Mouse (Mus musculus) heart, postnatal 0 days (tissue): ENCODE results near the gene Phyhd1. TPM values are rescaled to one million over a fixed set of nuclear protein-coding genes. Genes with fewer than 3 reads are reported as not detected.

Experiments used
- ATAC-seq: fragments of 200-750 bp; cut with Nextera tagmentation; 2 replicates; pipeline ENCODE4 v1.8.0; 2017; ENCODE audit warnings: low read depth, moderate number of reproducible peaks, moderate library complexity; ENCODE audit not compliant: insufficient read depth
- DNase-seq: peaks from one replicate; pipeline ENCODE4 v3.0.0-alpha.2; 2016; ENCODE audit warnings: low spot score
- H3K27ac ChIP-seq: fragments of 300-500 bp; sonication (generic); 2 replicates; pipeline ENCODE4 v1.5.1; 2014; ENCODE audit warnings: low read depth, mild to moderate bottlenecking
- H3K27me3 ChIP-seq: fragments of 300-500 bp; sonication (generic); 2 replicates; pipeline ENCODE4 v1.6.1; 2014; ENCODE audit warnings: low read length, mixed read lengths; ENCODE audit not compliant: control insufficient read depth, insufficient read depth
- H3K36me3 ChIP-seq: fragments of 300-500 bp; sonication (generic); replicated peaks from 2 replicates; pipeline ENCODE4 v1.6.1; 2014; ENCODE audit warnings: low read length, mixed read lengths; ENCODE audit not compliant: control insufficient read depth, insufficient read depth
- H3K4me1 ChIP-seq: fragments of 300-500 bp; sonication (generic); 2 replicates; pipeline ENCODE4 v1.6.1; 2014; ENCODE audit warnings: antibody characterized with exemption; ENCODE audit not compliant: control insufficient read depth, insufficient read depth
- H3K4me2 ChIP-seq: fragments of 300-500 bp; sonication (generic); 2 replicates; pipeline ENCODE4 v1.6.1; 2014; ENCODE audit warnings: low read depth, mild to moderate bottlenecking, low read length, moderate library complexity
- H3K4me3 ChIP-seq: fragments of 300-500 bp; sonication (generic); 2 replicates; pipeline ENCODE4 v1.5.1; 2014; ENCODE audit warnings: low read depth, low read length
- H3K9ac ChIP-seq: fragments of 300-500 bp; sonication (generic); replicated peaks from 2 replicates; pipeline ENCODE4 v1.6.1; 2014; ENCODE audit warnings: low read depth, low read length, mixed read lengths
- H3K9me3 ChIP-seq: fragments of 300-500 bp; sonication (generic); replicated peaks from 2 replicates; pipeline ENCODE4 v1.6.1; 2016; ENCODE audit warnings: low read length; ENCODE audit not compliant: control insufficient read depth
- CTCF ChIP-seq: IDR thresholded peaks from 2 replicates; pipeline ENCODE4 v1.5.1; 2016; ENCODE audit warnings: antibody characterized with exemption, control low read depth, low read depth
- EP300 ChIP-seq: IDR thresholded peaks from 2 replicates; pipeline ENCODE4 v1.6.1; 2016; ENCODE audit warnings: antibody characterized with exemption, low read depth
- WGBS: fragments of 180-500 bp; shearing (Covaris S2); extraction: QIAGEN DNeasy Blood & Tissue Kit; methylation state at CpG from one replicate; pipeline ENCODE4 v1.1.7; 2014; 5-methylcytosine and 5-hydroxymethylcytosine counted together
- polyA plus RNA-seq: library from polyadenylated mRNA; unstranded; fragments of >200 nt; fragmentation: Nextera tagmentation; extraction: Ambion mirVana; gene quantifications from 2 replicates; pipeline ENCODE4 v1.2.1, GENCODE M21; 2015
- total RNA-seq: library from RNA; depleted of rRNA; stranded (reverse); fragments of >200 nt; gene quantifications from 2 replicates; pipeline ENCODE4 v1.2.3, GENCODE M21; 2014; ENCODE audit warnings: low replicate concordance

The Phyhd1 gene
- total and polyA plus RNA-seq, 2 experiments from 2014 or later: 14.7 to 47.1 TPM

- H3K27ac ChIP-seq: peak overlapping the region; percentile 48
- ATAC-seq (peak; percentile 31), DNase-seq (no peak)
- H3K36me3 ChIP-seq: peaks cover 64% of the 10 kb centered on the region
- no peaks in the 10 kb centered on the region for H3K9me3 ChIP-seq
- H3K4me1 ChIP-seq: peaks cover 12% of the 10 kb centered on the region; the same call in 1 of the 2 replicates
- H3K4me2 ChIP-seq: no peak overlapping the region
- TF ChIP-seq EP300 (no peak), CTCF (no peak)
- no peak overlapping the region for H3K9ac ChIP-seq
- no peaks in the 10 kb centered on the region for H3K27me3 ChIP-seq
- no peak overlapping the region for H3K4me3 ChIP-seq
- WGBS: 34% methylated on average over 5 of the region's 5 CpGs
These were observed 14.4 kb upstream of the Phyhd1 start for GRCm38 (mm10) chr2:30251417-30252104.

- no peak for ATAC-seq
- Histone ChIP-seq H3K4me2 (no peak overlapping the region), H3K9ac (no peak overlapping the region), H3K27ac (no peak overlapping the region), H3K4me3 (no peak overlapping the region), H3K9me3 (no peaks in the 10 kb centered on the region), H3K36me3 (peaks cover 72% of the 10 kb centered on the region), H3K27me3 (no peaks in the 10 kb centered on the region), H3K4me1 (peaks cover 12% of the 10 kb centered on the region)
- TF ChIP-seq CTCF (no peak), EP300 (no peak)
- DNase-seq: no peak
- 62% methylated on average over 3 of the region's 3 CpGs for WGBS
These were observed 13.5 kb upstream of the Phyhd1 start for GRCm38 (mm10) chr2:30252521-30252920.

- Histone ChIP-seq H3K9me3 (no peaks in the 10 kb centered on the region), H3K27ac (no peak overlapping the region), H3K4me1 (peaks cover 23% of the 10 kb centered on the region), H3K36me3 (peaks cover 70% of the 10 kb centered on the region), H3K4me2 (no peak overlapping the region), H3K27me3 (no peaks in the 10 kb centered on the region), H3K4me3 (no peak overlapping the region), H3K9ac (no peak overlapping the region)
- no peak for TF ChIP-seq EP300
- WGBS: 55% methylated on average over 5 of the region's 5 CpGs
- no peak for DNase-seq
- no peak for ATAC-seq
These were observed 12.2 kb upstream of the Phyhd1 start for GRCm38 (mm10) chr2:30253809-30254208.

GRCm38 (mm10) chr2:30255631-30256395 lies 10.2 kb upstream of the Phyhd1 start:
- 95% methylated on average over 42 of the region's 42 CpGs for WGBS
- Histone ChIP-seq H3K4me2 (no peak overlapping the region), H3K27me3 (no peaks in the 10 kb centered on the region), H3K9ac (no peak overlapping the region), H3K27ac (no peak overlapping the region), H3K9me3 (no peaks in the 10 kb centered on the region), H3K4me3 (no peak overlapping the region), H3K36me3 (peaks cover 61% of the 10 kb centered on the region), H3K4me1 (peaks cover 37% of the 10 kb centered on the region)
- DNase-seq: no peak
- ATAC-seq: no peak
- TF ChIP-seq EP300 (no peak), CTCF (no peak)

GRCm38 (mm10) chr2:30256616-30257350 lies 9.2 kb upstream of the Phyhd1 start:
- no peak overlapping the region for H3K9ac ChIP-seq
- TF ChIP-seq CTCF: no peak
- TF ChIP-seq EP300: no peak
- DNase-seq (no peak), ATAC-seq (no peak)
- no peak overlapping the region for H3K4me2 ChIP-seq
- H3K9me3 ChIP-seq: no peaks in the 10 kb centered on the region
- peaks cover 29% of the 10 kb centered on the region for H3K4me1 ChIP-seq
- peaks cover 71% of the 10 kb centered on the region for H3K36me3 ChIP-seq
- H3K27ac ChIP-seq: no peak overlapping the region
- H3K4me3 ChIP-seq: no peak overlapping the region
- H3K27me3 ChIP-seq: no peaks in the 10 kb centered on the region
- 94% methylated on average over 30 of the region's 30 CpGs for WGBS
